Mouse (Mus musculus) G1E-ER4 (cell line): ENCODE results near the gene Gm10260. TPM values are rescaled to one million over a fixed set of nuclear protein-coding genes. Genes with fewer than 3 reads are reported as not detected.

ENCODE experiments used
- GATA1 ChIP-seq: IDR thresholded peaks from one replicate; pipeline ENCODE4 v1.8.0; 2012; ENCODE audit warnings: low read length, inconsistent platforms
- polyA plus RNA-seq: library from polyadenylated mRNA; stranded (reverse); fragments of >175 nt; gene quantifications from 2 replicates; pipeline ENCODE4 v1.2.3, GENCODE M21; 2012

Gene Gm10260
- 0.18 and 1.3 TPM in 2 replicates for polyA plus RNA-seq

- no peak for TF ChIP-seq GATA1
Observed at GRCm38 (mm10) chr13:97760532-97760931, at the start of gene Gm10260. Gm10260 (minus strand) TSS chr13:97760632.

- no peak for TF ChIP-seq GATA1
Observed at GRCm38 (mm10) chr13:97809828-97810227, 49.4 kb upstream of the Gm10260 start.

- TF ChIP-seq GATA1 = no peak
Observed at GRCm38 (mm10) chr13:97805907-97806306, 45.5 kb upstream of the Gm10260 start.

- no peak for TF ChIP-seq GATA1
Observed at GRCm38 (mm10) chr13:97802386-97802785, 42.0 kb upstream of the Gm10260 start.

GRCm38 (mm10) chr13:97797462-97797861 is 37.0 kb upstream of the Gm10260 start:
- TF ChIP-seq GATA1 = no peak

GRCm38 (mm10) chr13:97794780-97795179 is 34.3 kb upstream of the Gm10260 start:
- TF ChIP-seq GATA1 = peak; percentile 40

- no peak for TF ChIP-seq GATA1
Observed at GRCm38 (mm10) chr13:97793932-97794331, 33.5 kb upstream of the Gm10260 start.

GRCm38 (mm10) chr13:97791664-97792063 is 31.2 kb upstream of the Gm10260 start:
- TF ChIP-seq GATA1 = no peak

GRCm38 (mm10) chr13:97789782-97790450 is 29.5 kb upstream of the Gm10260 start:
- no peak for TF ChIP-seq GATA1

GRCm38 (mm10) chr13:97785167-97785835 is 24.9 kb upstream of the Gm10260 start:
- TF ChIP-seq GATA1 = no peak

GRCm38 (mm10) chr13:97783423-97784143 is 23.2 kb upstream of the Gm10260 start:
- TF ChIP-seq GATA1 = no peak

GRCm38 (mm10) chr13:97782063-97782462 is 21.6 kb upstream of the Gm10260 start:
- no peak for TF ChIP-seq GATA1

GRCm38 (mm10) chr13:97781637-97782036 is 21.2 kb upstream of the Gm10260 start:
- no peak for TF ChIP-seq GATA1

GRCm38 (mm10) chr13:97780556-97780955 is 20.1 kb upstream of the Gm10260 start:
- no peak for TF ChIP-seq GATA1

GRCm38 (mm10) chr13:97779657-97780445 is 19.4 kb upstream of the Gm10260 start:
- no peak for TF ChIP-seq GATA1

- peak; percentile 59 for TF ChIP-seq GATA1
Observed at GRCm38 (mm10) chr13:97778698-97779194, 18.3 kb upstream of the Gm10260 start.
